Mouse (Mus musculus) yolk sac, embryonic 10.5 days (tissue): ENCODE results near the gene Olfr218.
"Not testable (repeated sequence)": the region's sequence is repeated elsewhere in the genome, so short reads cannot be mapped to it uniquely, and the experiment has no call there.

Source experiments
- DNase-seq: peaks from one replicate; pipeline ENCODE4 v3.0.0-alpha.2; 2017; ENCODE audit warnings: low spot score

The Olfr218 gene

DNA sequence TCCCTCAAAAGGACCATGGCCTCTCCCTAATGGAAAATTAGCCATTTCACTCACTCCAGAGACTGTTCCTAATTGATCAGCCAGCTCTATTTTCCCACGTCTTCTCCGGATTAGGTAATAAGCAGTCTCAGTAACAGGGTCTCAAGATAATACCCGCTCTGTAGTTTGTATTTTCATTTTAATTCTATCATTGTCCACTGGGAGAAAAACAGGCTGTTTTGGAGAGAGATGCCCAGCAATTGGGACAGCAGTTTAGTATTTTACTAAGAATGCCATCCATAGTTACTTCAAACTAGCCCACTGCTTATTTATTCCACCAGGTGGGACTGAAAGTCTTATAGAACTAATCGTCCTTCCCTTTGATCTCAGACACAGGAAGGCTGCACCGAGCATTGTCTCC, at the start of gene Olfr218:
TSS of gene Olfr218 (plus strand) at position 301 of the 400 bp plus-strand sequence.
- no peak for DNase-seq

DNA sequence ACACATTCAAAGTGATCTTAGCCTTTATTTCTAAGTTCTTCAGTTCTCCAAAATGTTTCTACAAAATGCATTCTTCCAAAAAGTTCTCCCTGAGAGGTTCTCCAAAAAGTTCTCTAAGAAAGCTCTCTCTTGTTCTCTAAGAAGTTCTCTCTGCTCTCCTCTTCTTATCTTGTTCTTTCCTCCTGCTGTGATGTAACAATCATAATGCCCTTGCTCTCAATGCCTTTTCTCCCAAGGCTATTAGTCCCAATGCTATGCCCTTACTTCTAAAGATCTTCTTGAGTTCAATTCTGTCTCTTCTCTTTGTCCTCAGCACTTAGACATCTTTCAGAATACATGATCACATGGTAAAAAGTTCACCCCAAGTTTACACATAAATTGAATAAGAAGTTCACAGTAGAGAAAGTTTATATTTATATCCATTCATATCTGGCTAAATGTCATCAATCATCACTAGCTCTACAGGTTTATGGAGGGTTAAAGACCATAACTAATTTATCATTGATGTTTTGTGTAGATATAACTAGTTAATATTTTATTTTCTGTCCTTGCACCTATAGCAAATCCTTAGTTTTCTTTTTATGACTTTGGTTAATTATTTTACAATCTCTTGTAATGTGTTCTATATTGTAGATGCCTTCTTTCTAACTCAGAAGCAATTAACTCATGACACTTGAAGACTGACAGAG, 23.3 kb upstream of the Olfr218 start:
- DNase-seq: no peak

DNA sequence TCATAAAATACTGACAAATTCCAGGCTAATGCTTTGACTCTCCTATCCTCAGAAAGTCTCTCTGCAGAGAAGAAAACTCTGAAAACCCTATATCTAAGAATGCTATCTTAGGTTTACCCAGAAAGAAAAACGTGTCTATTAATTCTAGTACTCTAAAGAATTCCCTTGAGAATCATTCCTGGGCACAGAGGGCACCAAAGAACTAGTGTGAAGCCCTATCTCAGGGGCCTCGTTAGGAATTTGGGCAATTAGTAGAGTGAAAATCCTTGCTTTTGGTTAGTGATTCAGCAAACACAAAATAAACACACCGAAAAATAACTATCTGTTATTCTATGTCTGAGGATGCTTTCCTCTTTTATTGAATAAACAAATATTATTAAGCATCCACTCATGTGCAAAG, 7.1 kb upstream of the Olfr218 start, which contains the start of gene Olfr1406:
TSS of gene Olfr1406 (minus strand) at position 101 of the 400 bp plus-strand sequence.
- DNase-seq: no peak

DNA sequence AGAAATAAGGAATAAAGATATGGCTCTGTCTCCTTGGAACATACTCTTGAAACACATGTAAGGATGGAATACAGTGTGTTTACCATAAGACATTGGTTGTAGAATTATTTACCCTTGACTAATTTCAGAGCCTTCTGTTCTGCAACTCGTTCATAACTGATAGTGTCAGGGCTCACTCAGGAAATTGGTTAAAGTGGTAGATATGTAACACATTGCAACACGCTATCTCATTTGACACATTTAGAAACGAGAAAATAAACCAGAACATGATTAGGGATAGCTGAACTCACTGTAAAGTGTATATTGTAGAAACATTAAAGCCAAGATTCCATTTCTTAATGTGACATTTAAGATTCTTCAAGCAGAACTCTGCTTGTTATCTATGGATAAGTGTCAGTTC, 5.5 kb upstream of the Olfr218 start:
- DNase-seq: no peak

DNA sequence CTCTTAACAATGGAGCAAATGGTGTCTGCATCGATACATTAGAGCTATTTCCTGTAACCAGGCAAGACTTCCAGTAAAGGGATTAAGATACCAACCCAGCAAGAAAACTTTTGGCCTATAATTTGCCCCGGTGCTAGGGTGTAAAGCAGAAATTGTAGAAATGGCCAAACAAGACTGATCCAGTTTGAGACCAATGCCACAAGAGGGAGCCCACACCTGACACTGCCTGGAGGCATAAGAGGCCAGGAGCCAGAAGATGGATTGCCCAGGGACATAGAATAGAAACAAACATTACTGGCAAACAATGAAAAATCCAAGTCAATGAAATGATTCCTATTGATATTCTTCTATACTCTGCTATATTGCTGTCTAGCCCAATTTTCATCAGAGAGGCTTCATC, 1.2 kb upstream of the Olfr218 start:
- DNase-seq: no peak

DNA sequence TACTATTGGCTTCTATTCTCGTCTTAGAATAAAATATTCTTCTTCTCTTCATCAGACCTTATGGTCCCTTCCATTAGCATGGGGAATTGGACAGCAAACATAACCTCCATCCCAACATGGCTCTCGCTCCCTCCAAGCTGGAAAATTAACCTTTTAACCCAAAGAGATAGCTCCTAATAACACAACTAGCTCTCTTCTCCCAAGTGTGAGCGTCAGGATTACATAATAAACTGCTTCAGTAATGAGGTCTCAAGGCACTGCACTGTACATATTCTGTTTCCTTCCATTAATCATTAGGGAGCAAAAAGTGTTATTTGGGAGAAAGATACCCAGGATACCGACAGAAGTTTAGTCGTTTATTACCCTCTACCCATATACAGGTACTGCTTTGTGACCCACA, 14.5 kb downstream of the Olfr218 start, which contains the start of gene Olfr1404:
TSS of gene Olfr1404 (plus strand) at position 301 of the 400 bp plus-strand sequence.
- no peak for DNase-seq

DNA sequence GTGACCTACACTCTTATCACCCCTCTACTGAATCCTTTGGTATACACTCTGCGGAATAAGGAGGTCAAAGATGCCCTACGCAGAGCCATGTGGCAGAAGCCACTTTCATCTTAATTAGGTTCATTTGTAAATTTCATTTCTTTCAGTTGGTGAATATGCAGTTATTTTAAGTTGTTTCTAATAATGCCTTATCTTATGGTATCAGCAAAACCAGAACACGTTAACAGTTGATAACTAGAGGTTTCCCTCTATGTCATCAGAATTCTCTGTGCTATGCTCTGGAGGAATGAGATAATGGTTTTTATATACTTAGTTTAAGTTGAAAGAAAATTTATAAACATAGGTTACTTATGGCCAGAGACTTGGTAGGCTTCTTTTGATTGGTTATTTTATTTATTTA, 18.9 kb downstream of the Olfr218 start:
- no peak for DNase-seq

DNA sequence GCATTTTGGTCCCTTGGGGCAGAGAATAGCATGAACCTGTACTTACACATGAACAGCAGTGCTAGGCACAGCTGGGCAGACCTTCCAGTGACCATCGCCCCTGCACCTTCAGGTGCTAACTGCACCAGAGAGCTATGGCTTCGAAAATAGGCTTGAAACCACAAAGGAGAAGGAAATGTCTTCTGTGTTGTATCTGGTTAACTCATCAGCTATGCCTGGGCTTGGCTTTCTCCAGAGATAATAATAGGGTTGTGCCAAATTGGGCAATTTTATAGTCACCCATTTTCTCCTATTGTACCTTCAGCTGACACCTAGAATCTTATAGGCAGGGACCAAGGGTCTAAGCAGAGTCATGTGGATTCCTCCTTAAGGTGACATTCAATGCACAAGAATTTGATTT, 29.5 kb downstream of the Olfr218 start, which contains the start of gene Fcer1a:
TSS of gene Fcer1a (minus strand) at position 134 of the 400 bp plus-strand sequence.
- no peak for DNase-seq

DNA sequence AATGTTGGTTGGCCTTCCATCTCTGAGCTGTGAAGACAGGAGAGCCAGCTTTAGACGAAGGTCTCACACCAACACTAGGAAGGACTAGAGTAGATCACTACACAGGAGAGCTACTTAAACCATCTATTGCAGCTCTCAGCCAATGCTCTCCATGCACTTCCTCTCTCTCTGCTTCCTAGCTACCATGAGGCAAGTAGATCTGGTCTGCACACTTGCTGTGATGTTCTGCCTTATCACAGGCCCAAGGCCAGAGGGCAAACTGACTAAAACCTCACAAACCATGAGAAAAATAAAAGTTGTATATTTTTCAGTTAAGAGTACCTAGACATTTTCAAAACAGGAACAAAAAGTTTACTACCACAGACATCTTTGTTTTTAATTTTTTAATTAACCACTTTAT, 39.4 kb downstream of the Olfr218 start:
- not testable (repeated sequence) for DNase-seq

DNA sequence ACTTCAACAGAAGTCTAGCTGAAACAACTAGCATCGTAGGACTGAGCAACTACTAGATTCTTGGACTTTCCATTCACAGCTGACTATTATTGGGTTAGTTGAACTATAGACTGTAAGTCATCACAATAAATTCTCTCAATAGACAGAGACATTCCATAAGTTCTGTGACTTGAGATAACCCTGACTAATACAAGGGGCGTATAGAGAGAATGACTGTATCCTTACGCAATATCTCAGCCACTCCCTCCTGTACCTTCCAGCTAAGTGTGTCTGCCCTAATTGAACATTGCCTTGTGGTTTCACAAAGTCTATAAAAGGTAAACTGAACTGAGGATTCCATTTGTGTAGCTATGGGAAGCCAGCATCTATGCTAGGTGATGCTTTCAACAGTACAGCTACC, 52.3 kb downstream of the Olfr218 start:
- no peak for DNase-seq
